Mouse (Mus musculus) limb, embryonic 14.5 days (tissue): ENCODE results near the gene Wfdc2. TPM values are rescaled to one million over a fixed set of nuclear protein-coding genes. Genes with fewer than 3 reads are reported as not detected.
A peak's percentile ranks its signal among the peaks of the same experiment; 100 is the strongest.
"Not testable (repeated sequence)": the region's sequence is repeated elsewhere in the genome, so short reads cannot be mapped to it uniquely, and the experiment has no call there.

ENCODE experiments used
- ATAC-seq: fragments of 200-750 bp; cut with Nextera tagmentation; 2 replicates; pipeline ENCODE4 v1.8.0; 2017; ENCODE audit warnings: low read depth, moderate number of reproducible peaks, moderate TSS enrichment; ENCODE audit not compliant: low FRiP score
- DNase-seq: peaks from one replicate; pipeline ENCODE4 v3.0.0-alpha.2; 2015; ENCODE audit warnings: low spot score
- H3K27ac ChIP-seq: fragments of 300-500 bp; sonication (generic); replicated peaks from 2 replicates; pipeline ENCODE4 v1.5.1; 2014; ENCODE audit warnings: low read depth, mild to moderate bottlenecking, low read length, moderate library complexity, mixed read lengths
- H3K27me3 ChIP-seq: fragments of 300-500 bp; sonication (generic); 2 replicates; pipeline ENCODE4 v1.6.1; 2014; ENCODE audit warnings: low read length, mixed read lengths; ENCODE audit not compliant: control insufficient read depth, insufficient read depth
- H3K36me3 ChIP-seq: fragments of 300-500 bp; sonication (generic); 2 replicates; pipeline ENCODE4 v1.6.1; 2014; ENCODE audit warnings: mild to moderate bottlenecking, low read length, moderate library complexity, mixed read lengths; ENCODE audit not compliant: control insufficient read depth, insufficient read depth
- H3K4me1 ChIP-seq: fragments of 300-500 bp; sonication (generic); 2 replicates; pipeline ENCODE4 v1.6.1; 2014; ENCODE audit warnings: antibody characterized with exemption, low read length, mixed read lengths; ENCODE audit not compliant: control insufficient read depth, insufficient read depth
- H3K4me2 ChIP-seq: fragments of 300-500 bp; sonication (generic); replicated peaks from 2 replicates; pipeline ENCODE4 v1.6.1; 2014; ENCODE audit warnings: low read depth, mild to moderate bottlenecking, low read length, moderate library complexity; ENCODE audit not compliant: severe bottlenecking
- H3K4me3 ChIP-seq: fragments of 300-500 bp; sonication (generic); replicated peaks from 2 replicates; pipeline ENCODE4 v1.5.1; 2014; ENCODE audit warnings: low read length
- H3K9ac ChIP-seq: fragments of 300-500 bp; sonication (generic); 2 replicates; pipeline ENCODE4 v1.6.1; 2014; ENCODE audit warnings: mild to moderate bottlenecking, low read depth, low read length, moderate library complexity; ENCODE audit not compliant: severe bottlenecking
- H3K9me3 ChIP-seq: fragments of 300-500 bp; sonication (generic); 2 replicates; pipeline ENCODE4 v1.6.1; 2016; ENCODE audit warnings: low read length; ENCODE audit not compliant: control insufficient read depth
- POLR2A ChIP-seq: fragments of 200-500 bp; IDR thresholded peaks from 2 replicates; pipeline ENCODE4 v1.8.0; 2012; ENCODE audit warnings: inconsistent platforms, mild to moderate bottlenecking, moderate library complexity, borderline replicate concordance; ENCODE audit not compliant: insufficient read depth, insufficient read length; ENCODE audit errors: extremely low read depth
- WGBS: fragments of 180-500 bp; shearing (Covaris S2); extraction: QIAGEN DNeasy Blood & Tissue Kit; methylation state at CpG from one replicate; pipeline ENCODE4 v1.1.7; 2014; 5-methylcytosine and 5-hydroxymethylcytosine counted together
- polyA plus RNA-seq, 2 experiments: library from polyadenylated mRNA; depleted of rRNA in 1 of 2; stranded (reverse) in 1 of 2; unstranded in 1 of 2; fragments of >200 nt; fragmentation: Nextera tagmentation in 1 of 2; extraction: Ambion mirVana in 1 of 2; gene quantifications; 2 replicates each; pipeline versions ENCODE4 v1.2.1 to v1.2.3; 2012 to 2014

The Wfdc2 gene
- polyA plus RNA-seq, 2 experiments = 27.3 to 30.4 TPM

DNA sequence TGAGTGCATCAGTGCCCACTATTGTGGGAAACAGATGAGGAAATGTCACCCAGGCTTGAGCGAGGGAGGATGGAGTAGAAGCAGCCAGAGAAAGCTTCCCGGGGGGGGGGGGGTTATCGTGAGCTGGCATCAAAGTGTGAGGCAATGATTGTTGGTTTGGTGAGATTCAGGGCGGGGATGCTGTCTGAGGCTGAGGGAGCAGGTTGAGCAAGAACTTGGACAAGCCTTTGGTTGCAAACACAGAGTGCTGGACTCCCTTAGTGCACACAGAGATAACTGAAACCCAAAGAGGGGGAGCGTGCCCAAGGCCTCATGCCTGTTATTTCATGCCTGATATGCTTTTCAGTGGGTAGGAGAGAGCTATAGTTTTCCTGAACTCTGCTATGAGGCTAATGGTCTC is 5.2 kb downstream of the Wfdc2 start:
- H3K4me3 ChIP-seq = no peak overlapping the region
- no peak overlapping the region for H3K4me2 ChIP-seq
- H3K4me1 ChIP-seq = peaks cover 7% of the 10 kb centered on the region
- H3K36me3 ChIP-seq = no peaks in the 10 kb centered on the region
- H3K9ac ChIP-seq = no peak overlapping the region
- DNase-seq (no peak), ATAC-seq (no peak)
- no peaks in the 10 kb centered on the region for H3K9me3 ChIP-seq
- WGBS = 91% methylated on average over 5 of the region's 5 CpGs
- TF ChIP-seq POLR2A = no peak
- no peak overlapping the region for H3K27ac ChIP-seq
- H3K27me3 ChIP-seq = no peaks in the 10 kb centered on the region

DNA sequence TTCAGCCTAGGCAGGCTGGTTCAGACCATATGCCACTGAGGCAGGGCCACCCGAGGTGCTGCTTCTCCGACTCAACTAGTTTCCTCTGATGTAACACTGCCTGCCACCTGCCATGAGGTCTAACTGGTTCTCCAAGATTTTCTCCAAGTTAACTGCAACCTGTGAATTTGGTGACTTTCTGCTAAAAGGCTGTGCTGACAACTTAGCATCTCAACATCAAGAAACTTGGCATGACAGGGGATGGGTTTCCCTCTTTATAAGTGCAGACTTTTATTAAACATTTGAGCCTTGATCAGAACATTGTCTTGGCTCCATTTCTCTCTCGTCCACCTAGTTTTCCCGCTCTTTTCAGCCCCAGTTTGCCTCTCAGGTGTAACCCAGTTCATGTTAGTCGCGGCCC is 11.1 kb downstream of the Wfdc2 start, which contains the start of gene Spint3:
Gene Spint3, minus strand, starts transcription at position 101 of the 400 bp plus-strand sequence.
- not testable (repeated sequence) for H3K27me3 ChIP-seq, H3K36me3 ChIP-seq, H3K27ac ChIP-seq, DNase-seq, H3K9me3 ChIP-seq, H3K9ac ChIP-seq, ATAC-seq, H3K4me3 ChIP-seq, H3K4me1 ChIP-seq, H3K4me2 ChIP-seq
- 72% methylated on average over 6 of the region's 6 CpGs for WGBS

DNA sequence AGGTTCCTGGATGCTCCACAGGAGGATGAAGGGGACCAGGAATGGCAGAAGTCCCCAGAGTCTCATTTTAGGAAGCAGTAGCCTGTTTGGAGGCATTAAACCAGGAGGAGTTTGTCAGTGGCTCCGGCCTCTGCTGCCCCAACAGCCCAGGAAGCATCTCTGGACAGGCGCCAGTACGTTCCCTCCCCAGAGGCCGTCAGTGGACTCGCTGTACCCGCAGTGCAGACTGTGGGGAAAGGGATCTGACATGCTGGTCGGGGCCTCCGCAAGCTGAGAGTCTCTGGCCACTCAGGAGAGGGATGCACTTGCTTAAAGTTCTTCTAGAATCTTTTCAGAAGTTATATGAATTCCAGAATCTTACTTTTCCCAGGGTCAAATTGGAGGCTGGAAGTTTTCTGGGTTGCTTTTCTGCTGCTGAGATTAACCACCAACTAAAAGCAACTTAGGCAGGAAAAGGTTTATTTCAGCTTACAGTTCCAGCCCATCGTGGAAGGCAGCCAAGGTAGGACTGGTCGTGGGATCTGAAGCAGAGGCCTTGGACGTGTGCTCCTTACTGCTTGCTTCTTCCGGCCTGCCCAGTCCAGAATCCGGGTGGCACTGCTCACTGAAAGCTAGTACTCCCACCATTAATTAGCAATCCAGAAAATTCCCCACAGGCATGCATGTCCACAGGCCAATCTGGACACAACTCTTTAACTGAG is 23.0 kb downstream of the Wfdc2 start, which contains the start of gene Wfdc6a:
Gene Wfdc6a, minus strand, starts transcription at position 423 of the 701 bp plus-strand sequence.
- 56% methylated on average over 13 of the region's 13 CpGs for WGBS
- H3K4me2 ChIP-seq, H3K9ac ChIP-seq, H3K27ac ChIP-seq, H3K27me3 ChIP-seq, H3K4me1 ChIP-seq, DNase-seq, H3K9me3 ChIP-seq, H3K4me3 ChIP-seq, H3K36me3 ChIP-seq, ATAC-seq: not testable (repeated sequence)

DNA sequence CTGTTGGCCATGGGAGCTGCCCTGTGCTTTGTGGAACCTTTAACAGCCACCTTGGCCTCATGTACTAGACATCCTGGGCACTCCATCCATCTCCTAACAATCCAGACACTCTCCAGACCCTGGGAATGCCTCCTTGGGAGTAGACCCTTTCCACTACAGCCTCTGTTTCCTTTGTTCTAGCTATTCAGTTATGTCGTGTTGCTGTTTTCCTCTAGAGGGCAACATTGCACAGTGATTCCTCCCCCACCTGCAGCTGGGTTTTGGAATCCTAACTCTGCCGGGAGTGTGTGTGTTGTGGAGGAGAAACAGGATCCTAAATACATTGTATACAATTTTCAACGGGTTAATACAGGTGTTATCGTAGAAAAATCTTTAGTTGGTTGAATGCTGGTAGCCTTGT is 29.8 kb downstream of the Wfdc2 start:
- no peaks in the 10 kb centered on the region for H3K36me3 ChIP-seq
- H3K4me3 ChIP-seq = no peak overlapping the region
- H3K9ac ChIP-seq = no peak overlapping the region
- no peak for TF ChIP-seq POLR2A
- no peaks in the 10 kb centered on the region for H3K4me1 ChIP-seq
- no peak overlapping the region for H3K4me2 ChIP-seq
- H3K27ac ChIP-seq = no peak overlapping the region
- ATAC-seq (peak; percentile 72; the same call in 1 of the 2 replicates), DNase-seq (peak; percentile 59)
- no peaks in the 10 kb centered on the region for H3K9me3 ChIP-seq
- WGBS = 10% methylated on average over 4 of the region's 4 CpGs
- no peaks in the 10 kb centered on the region for H3K27me3 ChIP-seq

DNA sequence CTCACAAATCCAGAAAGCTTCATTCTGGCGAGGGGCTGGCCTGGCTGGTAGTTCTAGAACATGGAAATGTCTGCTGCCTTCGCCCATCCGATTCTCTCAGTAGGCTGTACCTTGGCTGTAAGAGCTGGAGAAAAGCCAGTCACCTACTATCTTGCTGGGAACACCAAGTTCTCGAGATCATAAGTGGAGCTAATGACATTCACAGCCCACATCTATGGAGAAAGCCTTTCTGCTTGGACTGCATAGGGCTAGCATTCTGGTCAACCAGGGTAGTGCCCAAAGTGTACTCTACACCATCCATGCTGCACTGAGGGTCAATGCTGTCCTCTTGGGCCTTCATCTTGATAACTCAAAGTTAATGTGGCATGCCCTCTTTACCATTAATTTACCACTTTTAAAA is 31.3 kb downstream of the Wfdc2 start, which contains the start of gene Eppin:
Gene Eppin, minus strand, starts transcription at position 101 of the 400 bp plus-strand sequence.
- no peaks in the 10 kb centered on the region for H3K9me3 ChIP-seq
- no peak within 1 kb of the TSS for H3K4me3 ChIP-seq
- no peak within 1 kb of the TSS for H3K27ac ChIP-seq
- DNase-seq (no peak), ATAC-seq (no peak)
- H3K4me2 ChIP-seq = no peak within 1 kb of the TSS
- H3K27me3 ChIP-seq = no peaks in the 10 kb centered on the region
- no peaks in the 10 kb centered on the region for H3K4me1 ChIP-seq
- WGBS = 71% methylated on average over 4 of the region's 4 CpGs
- H3K9ac ChIP-seq = no peak within 1 kb of the TSS
- no peaks in the 10 kb centered on the region for H3K36me3 ChIP-seq
- TF ChIP-seq POLR2A = no peak

DNA sequence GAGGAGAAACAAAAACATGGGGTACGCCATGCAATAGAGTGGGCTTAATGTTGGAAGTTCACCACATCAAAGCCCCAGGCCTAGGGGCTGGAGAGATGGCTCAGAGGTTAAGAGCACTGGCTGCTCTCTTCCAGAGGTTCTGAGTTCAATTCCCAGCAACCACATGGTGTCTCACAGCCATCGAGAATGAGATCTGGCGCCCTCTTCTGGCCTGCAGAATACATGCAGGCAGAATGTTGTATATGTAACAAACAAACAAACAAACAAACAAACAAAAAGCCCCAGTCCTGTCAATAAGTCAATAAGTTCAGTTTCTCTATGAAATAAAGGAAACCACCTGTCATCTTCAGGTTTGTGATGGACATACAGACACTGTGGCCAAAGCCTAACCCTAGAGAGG is 38.0 kb downstream of the Wfdc2 start:
- no peak overlapping the region for H3K27ac ChIP-seq
- H3K9me3 ChIP-seq = no peaks in the 10 kb centered on the region
- 67% methylated on average over 3 of the region's 3 CpGs for WGBS
- H3K27me3 ChIP-seq = no peaks in the 10 kb centered on the region
- ATAC-seq (no peak), DNase-seq (no peak)
- H3K4me1 ChIP-seq = no peaks in the 10 kb centered on the region
- H3K9ac ChIP-seq = no peak overlapping the region
- TF ChIP-seq POLR2A = no peak
- H3K4me2 ChIP-seq = no peak overlapping the region
- no peak overlapping the region for H3K4me3 ChIP-seq
- no peaks in the 10 kb centered on the region for H3K36me3 ChIP-seq
